Mouse (Mus musculus) layer of hippocampus, postnatal 14 days (tissue): ENCODE results near the gene Npr2. TPM values are rescaled to one million over a fixed set of nuclear protein-coding genes. Genes with fewer than 3 reads are reported as not detected.
A peak's percentile ranks its signal among the peaks of the same experiment; 100 is the strongest.
"Not testable (repeated sequence)": the region's sequence is repeated elsewhere in the genome, so short reads cannot be mapped to it uniquely, and the experiment has no call there.

ENCODE experiments used
- DNase-seq, 2 experiments: peaks; one replicate each; pipeline ENCODE4 v3.0.0; 2021 to 2022; ENCODE audit warnings: low spot score in 2 of 2, mixed read lengths in 1 of 2
- long read RNA-seq, 2 experiments: library from polyadenylated mRNA; stranded (forward); transcript quantifications; one replicate each; pipeline ENCODE4 v2.0.0; 2021
- total RNA-seq, 2 experiments: library from RNA; stranded (reverse); gene quantifications; 2 replicates each; pipeline ENCODE4 v1.2.3; 2021

The Npr2 gene
- total RNA-seq, result 10 to 100 TPM; 46.9 to 50.0 TPM
- long read RNA-seq, experiment 1, transcript Npr2-201 (22 exons, 3,660 nt), result major isoform, 9 of 19 reads
- long read RNA-seq, experiment 1, partial matches to known transcripts, result 1 of 19 reads
- long read RNA-seq, experiment 1, other reads (novel, unspliced or antisense), result 8 of 19 reads
- long read RNA-seq, experiment 2, partial matches to known transcripts, result 5 of 19 reads
- long read RNA-seq, experiment 2, other reads (novel, unspliced or antisense), result 9 of 19 reads

DNA sequence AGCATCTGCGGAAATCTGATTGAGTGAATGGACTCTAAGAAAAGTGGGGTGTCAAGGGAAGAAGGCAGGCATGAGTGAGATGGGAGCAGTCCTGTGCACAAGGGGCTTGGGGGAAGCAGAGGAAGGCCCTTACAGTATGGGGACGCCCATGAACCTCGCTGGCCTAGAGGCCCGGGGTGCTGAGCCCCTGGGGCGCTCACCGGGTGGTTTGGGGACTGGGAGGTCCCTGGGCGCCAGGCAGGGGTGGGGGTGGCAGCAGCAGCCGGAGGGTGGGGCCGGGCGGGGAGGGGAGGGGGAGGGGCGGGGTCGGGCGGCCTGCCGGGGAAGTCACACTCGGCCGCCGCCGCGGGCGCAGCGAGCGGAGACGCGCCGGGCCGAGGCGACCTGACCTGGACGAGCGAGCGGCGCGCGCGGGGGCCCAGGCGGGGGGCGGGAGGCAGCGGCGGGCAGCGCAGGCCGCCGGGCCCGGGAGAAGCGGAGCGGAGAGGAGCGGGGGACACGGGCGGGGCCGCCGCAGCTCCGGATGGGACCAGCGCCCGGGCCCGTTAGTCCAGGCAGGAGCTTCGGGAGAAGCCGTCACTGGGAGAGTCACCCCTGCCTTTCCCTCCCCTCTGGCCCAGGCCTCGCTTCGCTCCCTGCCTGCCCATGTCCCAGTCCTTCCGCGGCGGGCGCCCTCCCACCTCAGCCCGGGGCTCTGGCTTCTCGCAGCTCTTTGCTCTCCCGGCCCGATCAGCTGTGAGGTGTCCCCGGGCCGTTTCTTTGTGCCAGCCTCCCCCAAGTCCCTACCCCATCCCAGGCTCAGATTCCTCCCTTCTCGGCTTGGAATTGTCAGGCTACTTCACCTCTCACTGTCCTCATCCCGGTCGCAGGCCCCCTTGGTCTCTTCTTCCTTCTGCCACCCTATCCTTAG lies at the start of gene Npr2:
Gene Npr2 (plus strand): TSS at position 890 of the 910 bp plus-strand sequence.
- DNase-seq, result peak in 1 of 2 experiments; percentile 53

DNA sequence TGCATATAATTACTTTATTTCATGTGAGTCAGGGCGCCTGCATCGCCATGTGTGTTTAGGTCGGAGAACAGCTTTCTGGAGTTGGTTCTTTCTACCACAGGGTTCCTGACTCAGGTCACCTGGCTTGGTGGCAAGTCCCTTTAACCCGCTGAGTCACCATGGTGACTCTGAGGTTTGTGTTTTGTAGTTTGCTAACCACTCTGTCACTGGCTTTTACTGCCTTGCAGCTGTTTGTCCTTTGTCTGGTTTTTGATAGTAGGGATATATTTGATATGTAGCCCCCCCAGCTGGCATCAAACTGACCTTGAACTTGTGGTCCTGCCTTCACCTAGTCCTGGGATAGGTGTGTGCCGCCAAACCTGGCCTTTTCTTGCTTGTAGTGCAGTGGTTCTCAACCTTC lies 49.5 kb upstream of the Npr2 start:
- DNase-seq, result no peak

GRCm38 (mm10) chr4:43583421-43583820 lies 48.3 kb upstream of the Npr2 start:
- DNase-seq, result no peak

GRCm38 (mm10) chr4:43584444-43585416 lies 47.0 kb upstream of the Npr2 start, which contains the start of gene Msmp:
Gene Msmp (minus strand): TSS chr4:43584494.
- DNase-seq, result no peak

DNA sequence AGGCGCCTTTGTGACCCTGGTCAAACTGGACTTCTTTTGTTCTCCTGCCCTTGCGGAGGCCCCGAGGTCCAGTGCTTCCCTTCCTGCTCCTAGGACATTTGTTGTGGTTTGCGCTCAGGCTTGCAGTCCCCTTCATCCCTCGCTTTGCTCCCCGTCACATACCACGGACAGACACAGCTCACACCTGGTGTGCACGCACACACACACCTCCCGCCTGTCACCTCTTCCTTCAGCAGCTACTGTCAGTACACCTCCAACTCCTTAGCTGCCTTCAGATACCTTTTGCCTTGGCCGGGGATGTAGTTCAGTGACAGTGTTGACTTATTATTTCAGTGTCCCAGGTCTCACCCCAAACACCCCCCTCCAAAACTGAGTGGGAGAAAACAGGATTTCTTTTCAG lies 46.1 kb upstream of the Npr2 start:
- no peak for DNase-seq

DNA sequence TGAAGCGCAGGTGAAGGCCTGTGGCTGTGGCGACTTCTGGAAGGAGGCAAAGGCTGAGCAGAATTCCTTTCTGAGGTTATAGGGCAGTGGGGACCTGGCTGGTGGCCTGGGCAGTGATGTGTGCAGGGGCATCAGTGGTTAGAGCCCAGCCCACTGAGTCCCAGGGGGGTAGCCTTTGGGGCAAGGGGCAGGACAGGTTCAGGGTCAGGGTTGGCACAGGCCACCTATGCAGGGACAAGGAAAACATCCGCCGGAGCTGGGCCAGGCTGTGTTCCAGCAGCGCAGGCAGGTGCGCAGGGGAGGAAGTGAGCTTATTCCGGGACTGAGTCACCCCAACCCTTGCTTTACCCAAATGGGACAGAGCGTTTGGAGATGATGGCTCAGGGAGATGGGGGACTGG lies 45.3 kb upstream of the Npr2 start:
- no peak for DNase-seq

GRCm38 (mm10) chr4:43587681-43588080 lies 44.1 kb upstream of the Npr2 start:
- no peak for DNase-seq

- DNase-seq, result no peak
Measured at GRCm38 (mm10) chr4:43591543-43591942, 40.2 kb upstream of the Npr2 start.

GRCm38 (mm10) chr4:43591961-43592360 lies 39.8 kb upstream of the Npr2 start:
- no peak for DNase-seq

DNA sequence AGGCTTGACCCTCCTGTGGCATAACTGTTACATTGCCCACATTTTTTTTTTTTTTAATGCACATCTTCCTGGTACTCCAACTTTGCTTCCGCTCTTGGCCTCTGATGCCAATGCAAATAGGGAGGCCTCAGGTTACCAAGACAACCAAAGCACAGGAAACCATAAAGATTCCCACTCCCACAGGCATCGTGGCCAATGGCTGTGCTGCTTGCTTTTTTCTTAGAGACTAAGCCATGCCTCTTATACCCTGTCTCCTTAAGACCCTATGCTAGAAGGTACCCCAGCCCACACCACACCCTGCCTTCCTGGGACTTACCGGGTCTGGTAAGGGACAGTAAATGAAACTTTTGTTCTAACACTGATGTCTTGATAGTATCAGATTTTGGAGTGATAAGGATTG lies 38.3 kb upstream of the Npr2 start:
- DNase-seq, result no peak

DNA sequence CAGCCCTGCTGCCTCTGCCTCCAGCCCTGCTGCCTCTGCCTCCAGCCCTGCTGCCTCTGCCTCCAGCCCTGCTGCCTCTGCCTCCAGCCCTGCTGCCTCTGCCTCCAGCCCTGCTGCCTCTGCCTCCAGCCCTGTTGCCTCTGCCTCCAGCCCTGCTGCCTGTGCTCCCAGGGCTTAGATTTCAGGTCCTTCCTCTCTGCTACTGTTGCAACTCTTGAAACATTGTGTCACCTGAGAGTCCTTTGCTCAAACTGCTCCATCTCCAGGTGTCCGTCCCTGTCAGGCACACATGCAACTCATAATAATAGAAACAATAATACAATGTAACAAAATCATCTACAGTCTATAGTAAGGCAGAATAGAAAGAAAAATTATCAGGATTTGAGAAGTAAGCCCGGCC lies 35.1 kb upstream of the Npr2 start:
- DNase-seq, result not testable (repeated sequence)

DNA sequence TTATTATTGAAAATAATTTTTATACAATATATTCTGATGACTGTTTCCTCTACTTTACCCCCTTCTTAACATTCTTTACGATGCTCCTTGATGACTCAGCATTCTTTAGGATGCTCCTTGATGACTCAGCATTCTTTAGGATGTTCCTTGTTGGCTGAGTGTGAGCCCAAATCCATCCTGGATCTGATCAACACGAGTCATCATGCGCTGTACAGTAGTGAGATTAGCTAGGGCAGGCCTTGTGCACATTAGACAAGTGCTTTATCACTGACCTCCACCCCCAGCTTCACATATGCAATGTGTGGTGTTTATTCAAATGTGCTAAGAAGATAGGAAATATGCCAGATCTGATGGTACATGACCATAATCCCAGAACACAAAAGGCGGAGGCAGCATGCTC lies 33.5 kb upstream of the Npr2 start:
- no peak for DNase-seq

DNA sequence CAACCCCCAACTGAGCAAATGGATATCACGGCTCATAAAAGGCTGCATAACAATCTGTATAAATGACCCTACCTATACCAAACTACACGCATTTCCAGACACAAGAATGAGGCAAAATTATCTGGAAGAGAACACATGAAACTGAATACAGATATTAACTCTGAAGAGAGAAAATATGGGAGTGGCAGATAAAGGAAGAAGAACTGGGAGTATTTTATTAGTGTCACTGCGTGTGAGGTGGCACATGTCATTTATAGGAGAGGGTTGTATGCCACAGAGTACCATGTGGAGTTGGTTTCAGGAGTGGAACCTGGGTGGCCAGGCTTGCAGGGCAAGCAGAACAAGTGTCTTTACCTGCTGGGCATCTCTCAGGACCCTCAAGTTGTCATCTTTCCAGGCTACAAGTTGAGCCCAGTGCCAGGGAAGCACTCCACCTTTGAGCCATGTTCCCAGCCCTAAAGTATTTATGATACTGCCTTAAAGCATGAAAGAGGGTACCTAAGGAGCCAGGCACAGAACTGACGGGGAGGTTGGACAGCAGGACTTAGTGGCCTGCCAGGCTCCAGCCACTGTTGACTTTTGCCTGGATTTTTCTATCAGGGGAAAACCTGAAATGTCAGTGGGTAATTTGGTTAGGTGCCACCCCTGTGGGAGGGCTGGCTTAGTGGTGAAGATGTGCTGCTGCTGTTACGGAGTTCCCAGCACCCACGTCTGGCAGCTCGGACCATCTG lies 32.9 kb upstream of the Npr2 start:
- DNase-seq, result no peak

- no peak for DNase-seq
Measured at GRCm38 (mm10) chr4:43600195-43600934, 31.4 kb upstream of the Npr2 start.

- no peak for DNase-seq
Measured at GRCm38 (mm10) chr4:43604099-43604498, 27.6 kb upstream of the Npr2 start.

DNA sequence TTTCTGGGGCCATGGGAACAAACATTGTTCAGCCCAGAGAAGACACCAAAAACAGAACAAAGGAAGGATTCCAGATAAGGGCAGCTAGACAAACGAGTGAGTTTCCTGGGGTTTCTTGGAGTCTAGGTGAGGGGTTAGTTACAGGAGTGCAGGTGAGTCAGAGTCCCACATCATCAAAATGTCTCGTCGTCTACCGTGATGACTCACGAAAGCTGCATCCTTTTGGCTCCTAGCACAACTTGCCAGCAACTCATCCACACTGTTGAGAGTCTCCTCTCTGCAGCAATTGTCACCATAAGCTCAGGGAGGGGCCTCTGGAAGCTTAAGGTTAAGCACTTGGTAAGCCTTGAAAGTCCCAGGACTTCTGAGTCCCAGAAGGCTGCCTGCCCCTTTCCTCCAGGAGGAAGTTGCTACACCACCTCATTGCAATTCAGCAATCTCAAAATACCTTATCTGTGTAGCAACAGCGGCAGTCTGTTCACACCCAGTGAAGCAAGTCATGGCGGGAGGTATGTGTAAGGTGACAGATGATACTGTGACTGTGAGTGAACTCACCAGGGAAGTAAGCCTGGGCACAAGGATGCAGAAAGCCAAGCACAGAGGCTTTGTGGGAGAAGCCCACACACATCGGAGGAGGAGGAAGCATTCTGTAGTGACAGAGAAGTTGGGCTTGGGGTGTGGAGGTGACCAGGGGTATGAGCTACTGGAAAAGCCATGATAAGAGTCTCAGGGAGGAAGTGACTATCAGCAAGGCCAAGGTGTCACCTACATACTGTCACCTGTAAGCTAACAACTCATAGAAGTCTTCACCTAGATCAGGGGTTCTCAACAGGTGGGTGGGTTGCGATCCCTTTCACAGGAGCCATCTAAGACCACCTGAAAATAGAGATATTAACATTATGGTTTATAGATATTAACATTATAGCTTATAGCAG lies 26.7 kb upstream of the Npr2 start:
- DNase-seq, result no peak

DNA sequence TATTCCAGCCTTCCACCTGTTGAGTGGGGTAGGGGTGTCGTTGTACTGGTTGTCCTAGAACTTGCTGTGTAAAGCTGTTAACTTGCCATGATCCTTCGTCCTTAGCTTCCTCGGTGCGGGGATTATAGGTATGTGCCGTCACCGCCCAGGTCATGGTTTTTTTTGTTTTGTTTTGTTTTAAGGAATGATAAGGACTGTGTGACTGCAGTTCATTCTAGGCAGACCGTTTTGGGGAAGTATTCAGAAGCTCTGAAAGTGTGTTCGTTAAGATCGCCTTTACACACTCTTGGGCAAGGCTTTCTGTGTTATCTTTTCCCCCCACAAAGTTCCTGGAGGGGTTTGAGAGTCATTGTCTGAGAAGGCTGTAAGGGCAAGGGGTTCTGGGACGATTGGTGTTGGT lies 19.2 kb upstream of the Npr2 start:
- no peak for DNase-seq

DNA sequence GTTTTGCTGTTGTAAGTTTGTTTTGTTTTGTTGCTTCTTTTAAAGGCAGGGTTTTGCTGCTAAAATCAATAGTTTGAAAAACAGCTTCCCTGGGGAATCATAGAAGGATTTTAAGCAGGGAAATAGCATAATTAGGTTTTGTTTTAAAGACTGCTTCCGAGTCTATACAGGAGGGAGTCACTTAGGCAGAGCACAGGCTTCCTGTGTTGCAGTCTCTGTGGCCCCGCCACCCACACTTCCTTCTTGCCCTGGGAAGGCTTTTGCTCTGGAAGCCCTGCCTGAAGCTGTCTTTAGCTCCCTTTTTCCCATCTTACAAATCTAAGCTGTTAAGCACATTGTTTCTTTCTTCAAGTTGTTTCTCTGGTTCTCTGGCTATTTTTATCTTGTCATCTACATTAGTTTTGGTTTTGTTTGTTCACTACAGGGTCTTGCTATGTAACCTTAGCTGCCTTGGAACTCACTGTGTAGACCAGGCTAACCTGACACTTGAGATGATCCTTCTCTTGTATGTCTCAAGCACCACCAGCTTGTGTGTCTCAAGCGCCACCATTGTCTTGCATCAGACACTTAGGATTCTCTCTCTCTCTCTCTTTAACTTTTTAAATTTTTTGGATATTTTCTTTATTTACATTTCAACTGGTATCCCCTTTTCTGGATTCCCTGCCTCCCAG lies 18.5 kb upstream of the Npr2 start:
- no peak for DNase-seq
